Mouse (Mus musculus) kidney, postnatal 25 days (tissue): ENCODE measurements around the gene Dnah14.
"Not testable (repeated sequence)": the region's sequence is repeated elsewhere in the genome, so short reads cannot be mapped to it uniquely, and the experiment has no call there.

Experiments
- DNase-seq, 2 experiments: peaks; one replicate each; pipeline ENCODE4 v3.0.0; 2021; ENCODE audit warnings: mixed read lengths in 2 of 2

The Dnah14 gene

GRCm38 (mm10) chr1:181611118-181611517, 34.8 kb downstream of the Dnah14 start:
- no peak for DNase-seq

- DNase-seq, result peak; percentile 71 to 88
Measured at GRCm38 (mm10) chr1:181615866-181616491, 39.6 kb downstream of the Dnah14 start.

GRCm38 (mm10) chr1:181617332-181617731, 41.0 kb downstream of the Dnah14 start:
- no peak for DNase-seq

GRCm38 (mm10) chr1:181623149-181623680, 46.9 kb downstream of the Dnah14 start:
- DNase-seq, result no peak

GRCm38 (mm10) chr1:181624876-181625275, 48.5 kb downstream of the Dnah14 start:
- DNase-seq, result no peak

- DNase-seq, result no peak
Measured at GRCm38 (mm10) chr1:181628276-181628675, 51.9 kb downstream of the Dnah14 start.

- DNase-seq, result no peak
Measured at GRCm38 (mm10) chr1:181631371-181631770, 55.0 kb downstream of the Dnah14 start.

- DNase-seq, result no peak
Measured at GRCm38 (mm10) chr1:181637997-181638713, 61.8 kb downstream of the Dnah14 start.

- no peak for DNase-seq
Measured at GRCm38 (mm10) chr1:181640383-181640782, 64.0 kb downstream of the Dnah14 start.

- no peak for DNase-seq
Measured at GRCm38 (mm10) chr1:181647467-181647866, 71.1 kb downstream of the Dnah14 start.

- no peak for DNase-seq
Measured at GRCm38 (mm10) chr1:181653481-181653880, 77.1 kb downstream of the Dnah14 start.

GRCm38 (mm10) chr1:181656421-181656820, 80.1 kb downstream of the Dnah14 start:
- no peak for DNase-seq

- peak; percentile 6 to 45 for DNase-seq
Measured at GRCm38 (mm10) chr1:181666801-181667200, 90.4 kb downstream of the Dnah14 start.

- no peak for DNase-seq
Measured at GRCm38 (mm10) chr1:181694729-181695498, 118.6 kb downstream of the Dnah14 start.

- peak in 1 of 2 experiments; percentile 33 for DNase-seq
Measured at GRCm38 (mm10) chr1:181728707-181729106, 152.3 kb downstream of the Dnah14 start.

- DNase-seq, result no peak
Measured at GRCm38 (mm10) chr1:181733517-181733916, 157.2 kb downstream of the Dnah14 start.

- no peak for DNase-seq
Measured at GRCm38 (mm10) chr1:181740259-181740658, 163.9 kb downstream of the Dnah14 start.

- DNase-seq, result no peak
Measured at GRCm38 (mm10) chr1:181742251-181742885, 166.0 kb downstream of the Dnah14 start.

GRCm38 (mm10) chr1:181769392-181769791, 193.0 kb downstream of the Dnah14 start:
- no peak for DNase-seq

GRCm38 (mm10) chr1:181771871-181772270, 195.5 kb downstream of the Dnah14 start:
- DNase-seq, result no peak

GRCm38 (mm10) chr1:181776541-181776940, 200.2 kb downstream of the Dnah14 start:
- DNase-seq, result no peak

- not testable (repeated sequence) for DNase-seq
Measured at GRCm38 (mm10) chr1:181782600-181782999, 206.2 kb downstream of the Dnah14 start.

GRCm38 (mm10) chr1:181789952-181790351, 213.6 kb downstream of the Dnah14 start:
- no peak for DNase-seq
